Mouse (Mus musculus) frontal cortex, postnatal 10 days (tissue): ENCODE data around the gene Tmem72.

Source experiments
- DNase-seq, 2 experiments: peaks; one replicate each; pipeline ENCODE4 v3.0.0; 2022; ENCODE audit warnings: low spot score in 2 of 2, mixed read lengths in 1 of 2

The Tmem72 gene

DNA sequence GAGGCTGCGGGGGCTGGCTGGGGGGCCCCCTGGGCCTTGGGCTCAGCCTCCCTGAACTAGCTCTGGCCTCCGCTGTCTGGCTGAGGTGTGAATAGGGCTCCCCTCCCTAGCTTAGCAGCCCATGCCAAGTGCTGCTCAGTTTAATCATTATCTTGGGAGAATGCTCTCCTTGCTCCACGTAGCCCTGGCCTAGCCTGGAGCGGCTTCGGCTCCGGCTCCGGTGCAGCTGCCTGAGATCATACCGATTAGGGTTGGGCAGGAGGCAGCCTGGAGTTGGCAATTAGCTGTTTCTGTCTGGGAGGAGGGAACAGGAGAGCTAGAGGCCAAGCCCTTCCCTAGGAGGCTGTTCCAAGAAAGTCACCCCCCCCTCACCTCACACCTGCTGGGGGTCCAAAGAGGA, at the start of gene Tmem72:
TSS of gene Tmem72 (minus strand) at position 248 of the 400 bp plus-strand sequence.
- DNase-seq, result no peak

DNA sequence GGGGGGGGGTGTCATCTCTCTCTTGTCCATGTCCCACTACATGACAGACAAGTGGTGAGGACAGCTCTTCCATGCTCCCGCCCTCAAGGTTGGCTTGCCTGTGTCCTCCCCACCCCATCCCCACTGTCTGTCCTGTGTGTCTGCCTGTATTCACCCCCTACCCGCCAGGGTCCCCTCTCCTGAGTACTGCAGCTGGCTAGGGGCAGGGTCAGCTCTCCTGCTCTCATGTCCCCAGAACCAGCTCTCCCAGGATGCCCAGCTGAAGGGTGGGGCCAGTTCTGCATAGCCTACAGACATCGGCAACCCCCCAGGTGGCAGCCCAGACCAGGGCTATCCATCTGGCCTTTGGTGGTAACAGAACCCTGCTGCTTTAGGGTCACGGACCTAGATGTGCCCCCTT, 47.8 kb upstream of the Tmem72 start:
- DNase-seq, result no peak

- no peak for DNase-seq
Measured at GRCm38 (mm10) chr6:116762333-116762732, 45.6 kb upstream of the Tmem72 start.

GRCm38 (mm10) chr6:116760181-116760580, 43.5 kb upstream of the Tmem72 start:
- DNase-seq, result no peak

- DNase-seq, result no peak
Measured at GRCm38 (mm10) chr6:116756364-116756763, 39.7 kb upstream of the Tmem72 start.

DNA sequence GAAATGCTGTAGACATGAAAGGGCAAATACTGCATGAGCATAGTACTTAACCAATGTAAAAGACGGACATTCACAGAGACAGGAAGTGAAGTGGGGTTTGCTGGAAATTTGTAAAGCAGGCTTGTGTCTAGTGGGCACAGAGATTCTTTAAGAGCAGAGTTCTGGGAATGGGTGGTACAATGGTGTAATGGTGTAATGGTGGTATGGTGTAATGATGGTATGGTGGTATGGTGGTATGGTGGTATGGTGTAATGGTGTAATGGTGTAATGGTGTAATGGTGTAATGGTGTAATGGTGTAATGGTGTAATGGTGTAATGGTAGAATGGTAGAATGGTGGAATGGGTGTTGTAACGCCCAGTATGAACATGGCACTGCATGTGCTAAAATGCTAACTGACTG, 21.3 kb upstream of the Tmem72 start:
- DNase-seq, result no peak

DNA sequence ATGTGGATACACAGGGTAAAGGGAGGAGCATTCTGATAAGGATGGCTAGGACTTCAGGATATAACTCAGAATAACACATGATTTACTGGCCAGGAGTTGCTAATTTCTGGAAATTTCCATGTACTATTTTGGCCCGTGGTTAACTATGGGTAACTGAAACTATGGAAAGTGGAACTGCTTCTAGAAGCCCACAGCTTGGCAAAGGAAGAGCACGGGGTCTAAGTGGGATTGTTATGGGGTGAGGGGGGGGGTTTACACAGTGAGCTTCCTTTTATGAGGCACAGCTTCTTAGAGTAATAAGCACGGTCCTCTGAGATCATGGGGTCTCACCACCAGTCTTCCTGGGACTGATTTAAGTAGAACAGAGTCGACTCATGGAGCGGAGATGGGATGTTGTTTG, 18.6 kb upstream of the Tmem72 start:
- DNase-seq, result no peak

GRCm38 (mm10) chr6:116733577-116733976, 16.9 kb upstream of the Tmem72 start:
- no peak for DNase-seq

GRCm38 (mm10) chr6:116724489-116725160, 7.9 kb upstream of the Tmem72 start:
- no peak for DNase-seq

DNA sequence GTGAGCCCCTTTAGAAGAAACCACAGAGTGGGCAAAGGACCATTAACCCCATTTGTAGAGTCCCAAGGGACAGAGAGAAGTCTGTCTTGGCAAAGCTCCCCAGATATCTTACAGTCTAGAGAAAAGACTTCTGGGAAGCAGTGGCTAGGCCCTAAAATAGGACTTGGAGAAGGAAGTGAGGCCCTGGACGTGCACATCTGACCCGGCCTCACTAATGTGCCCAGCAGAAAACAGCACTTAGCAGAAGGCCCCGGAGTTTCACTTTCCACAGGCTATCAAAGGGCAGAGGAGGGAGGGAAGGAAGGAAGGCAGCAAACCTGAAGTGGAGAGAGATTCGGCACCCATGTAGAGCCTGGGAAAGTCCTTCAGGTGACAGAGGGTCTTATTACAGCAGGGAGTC, 2.2 kb upstream of the Tmem72 start:
- DNase-seq, result no peak

GRCm38 (mm10) chr6:116718361-116718760, 1.6 kb upstream of the Tmem72 start:
- no peak for DNase-seq

- no peak for DNase-seq
Measured at GRCm38 (mm10) chr6:116717851-116718250, 1.1 kb upstream of the Tmem72 start.

GRCm38 (mm10) chr6:116715166-116715565, 1.5 kb downstream of the Tmem72 start:
- no peak for DNase-seq

GRCm38 (mm10) chr6:116714576-116714975, 2.1 kb downstream of the Tmem72 start:
- DNase-seq, result no peak

DNA sequence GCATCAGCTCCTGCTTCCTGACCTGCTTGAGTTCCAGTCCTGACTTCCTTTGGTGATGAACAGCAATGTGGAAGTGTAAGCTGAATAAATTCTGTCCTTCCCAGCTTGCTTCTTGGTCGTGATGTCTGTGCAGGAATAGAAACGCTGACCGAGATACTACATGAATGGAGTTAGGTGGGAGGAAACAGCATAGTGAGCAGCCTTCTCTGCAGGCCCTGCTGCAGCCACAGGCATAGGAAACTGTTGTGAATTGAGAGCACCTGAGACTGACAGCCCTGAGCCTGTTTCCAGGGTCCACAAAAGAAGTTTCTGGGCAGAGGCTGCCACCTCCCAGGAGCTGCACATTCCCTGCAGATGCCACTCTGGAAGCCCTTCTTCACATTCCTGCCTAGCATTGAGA, 2.7 kb downstream of the Tmem72 start:
- DNase-seq, result no peak

- no peak for DNase-seq
Measured at GRCm38 (mm10) chr6:116712503-116712902, 4.2 kb downstream of the Tmem72 start.

GRCm38 (mm10) chr6:116712062-116712461, 4.7 kb downstream of the Tmem72 start:
- DNase-seq, result no peak

GRCm38 (mm10) chr6:116704320-116704719, 12.4 kb downstream of the Tmem72 start:
- no peak for DNase-seq

- no peak for DNase-seq
Measured at GRCm38 (mm10) chr6:116700821-116701220, 15.9 kb downstream of the Tmem72 start.

- DNase-seq, result no peak
Measured at GRCm38 (mm10) chr6:116697896-116698425, 18.8 kb downstream of the Tmem72 start.

GRCm38 (mm10) chr6:116697413-116697812, 19.3 kb downstream of the Tmem72 start:
- DNase-seq, result no peak

GRCm38 (mm10) chr6:116694346-116694745, 22.4 kb downstream of the Tmem72 start:
- DNase-seq, result no peak

GRCm38 (mm10) chr6:116693639-116694038, 23.1 kb downstream of the Tmem72 start:
- no peak for DNase-seq

GRCm38 (mm10) chr6:116682317-116682716, 34.4 kb downstream of the Tmem72 start:
- DNase-seq, result no peak
